Mouse (Mus musculus): ENCODE data around the gene Eif2b2.

GRCm38 (mm10) chr12:85193923-85194622 lies 25.2 kb upstream of the Eif2b2 start:
- TF ChIP-seq POLR2A (IDR thresholded peaks at IDR 0.05; ENCODE audit: insufficient read depth, low read length) (no peak), EP300 (IDR thresholded peaks at IDR 0.05; ENCODE audit: insufficient read depth, low read depth, low read length) (no peak), CTCF (IDR thresholded peaks at IDR 0.05; ENCODE audit: low read depth, low read length) (no peak)

Data from ES-Bruce4 (cell line).